Mouse (Mus musculus) monocyte, adult 59 days (primary cell): ENCODE data around the gene Akirin1. TPM values are rescaled to one million over a fixed set of nuclear protein-coding genes. Genes with fewer than 3 reads are reported as not detected.

ENCODE experiments used
- total RNA-seq, 2 experiments: library from RNA; stranded (reverse); gene quantifications; one replicate each; pipeline ENCODE4 v1.2.4; 2023

Gene Akirin1
- 10 to 100 TPM; 64.3 to 65.0 TPM for total RNA-seq

GRCm38 (mm10) chr4:123750152-123750651 is at the start of gene Akirin1:
TSS of gene Akirin1 (minus strand) at chr4:123750345.

GRCm38 (mm10) chr4:123787191-123787985 is 37.2 kb upstream of the Akirin1 start, which contains the start of gene Rhbdl2:
TSS of gene Rhbdl2 (plus strand) at chr4:123787874.

GRCm38 (mm10) chr4:123717574-123718433 is 32.3 kb downstream of the Akirin1 start, which contains the start of gene Ndufs5:
TSS of gene Ndufs5 (minus strand) at chr4:123718202.

Other genes with a start within 250 kb of the Akirin1 start
- gene Macf1, start 66.0 kb downstream of the Akirin1 start, total RNA-seq, result 100 to 1,000 TPM; 315 to 339 TPM
- gene Ndufs5, start 32.1 kb downstream of the Akirin1 start, total RNA-seq, result 10 to 100 TPM; 31.9 to 38.3 TPM
- gene Rhbdl2, start 37.5 kb upstream of the Akirin1 start, total RNA-seq, result not detected
- gene 4933427I04Rik, start 109.3 kb upstream of the Akirin1 start, total RNA-seq, result not detected
- gene Mycbp, start 154.5 kb upstream of the Akirin1 start, total RNA-seq, result 10 to 100 TPM; 16.1 to 21.7 TPM
- 10 to 100 TPM; 89.4 to 94.6 TPM for gene Rragc, start 167.1 kb upstream of the Akirin1 start, total RNA-seq
- 1 to 10 TPM; 2.2 to 2.3 TPM for gene 4930535I16Rik, start 167.7 kb upstream of the Akirin1 start, total RNA-seq